Mouse (Mus musculus) heart, embryonic 14.5 days (tissue): ENCODE measurements around the gene Inca1. TPM values are rescaled to one million over a fixed set of nuclear protein-coding genes. Genes with fewer than 3 reads are reported as not detected.

Experiments
- microRNA-seq: library from miRNA; unstranded; fragments of <30 nt; microRNA quantifications from one replicate; pipeline ENCODE4, GENCODE M21; 2016
- polyA plus RNA-seq: library from polyadenylated mRNA; unstranded; fragments of >200 nt; fragmentation: Nextera tagmentation; extraction: Ambion mirVana; gene quantifications from 2 replicates; pipeline ENCODE4 v1.2.1, GENCODE M21; 2014

Inca1 gene
- polyA plus RNA-seq, 1 experiment from 2014 or later = 2.7 TPM

Small RNA genes within 50 kb of the gene (microRNA-seq; reads per million reads assigned to microRNA genes)
- not detected for gene Mir6925

Other genes starting within 250 kb of the Inca1 start
- gene Med11, start 248.2 kb downstream of the Inca1 start, polyA plus RNA-seq = 25.1 and 26.8 TPM in 2 replicates
- gene Zmynd15, start 240.7 kb downstream of the Inca1 start, polyA plus RNA-seq = 0.95 and 2.0 TPM in 2 replicates
- gene Cxcl16, start 240.2 kb downstream of the Inca1 start, polyA plus RNA-seq = 9.4 and 10.3 TPM in 2 replicates
- gene Tm4sf5, start 194.9 kb downstream of the Inca1 start, polyA plus RNA-seq = 8.7 and 10.5 TPM in 2 replicates
- 0.32 and 0.43 TPM in 2 replicates for gene Vmo1, start 185.5 kb downstream of the Inca1 start, polyA plus RNA-seq
- gene Gltpd2, start 181.0 kb downstream of the Inca1 start, polyA plus RNA-seq = 0.27 and 0.49 TPM in 2 replicates
- 625 and 657 TPM in 2 replicates for gene Psmb6, start 174.8 kb downstream of the Inca1 start, polyA plus RNA-seq
- gene Gm40193, start 167.2 kb downstream of the Inca1 start, polyA plus RNA-seq = not detected in 2 replicates
- gene Pld2, start 160.1 kb downstream of the Inca1 start, polyA plus RNA-seq = 11.1 and 11.7 TPM in 2 replicates
- gene Mink1, start 137.3 kb downstream of the Inca1 start, polyA plus RNA-seq = 12.7 and 13.2 TPM in 2 replicates
- not detected in 2 replicates for gene 4930544D05Rik, start 84.3 kb downstream of the Inca1 start, polyA plus RNA-seq
- not detected in 2 replicates for gene Chrne, start 80.9 kb downstream of the Inca1 start, polyA plus RNA-seq
- gene Gp1ba, start 61.0 kb downstream of the Inca1 start, polyA plus RNA-seq = 0.74 and 1.2 TPM in 2 replicates
- gene Rnf167, start 52.9 kb downstream of the Inca1 start, polyA plus RNA-seq = 73.2 and 75.9 TPM in 2 replicates
- gene Slc25a11, start 52.7 kb downstream of the Inca1 start, polyA plus RNA-seq = 290 and 303 TPM in 2 replicates
- gene Pfn1, start 45.5 kb downstream of the Inca1 start, polyA plus RNA-seq = 1,353 and 1,384 TPM in 2 replicates
- 468 and 495 TPM in 2 replicates for gene Eno3, start 43.0 kb downstream of the Inca1 start, polyA plus RNA-seq
- 177 TPM in 2 replicates for gene Spag7, start 30.7 kb downstream of the Inca1 start, polyA plus RNA-seq
- gene Camta2, start 12.1 kb downstream of the Inca1 start, polyA plus RNA-seq = 13.7 and 13.8 TPM in 2 replicates
- gene Kif1c, start 393 bp upstream of the Inca1 start, polyA plus RNA-seq = 13.9 and 18.9 TPM in 2 replicates
- gene Zfp3, start 64.1 kb upstream of the Inca1 start, polyA plus RNA-seq = 9.3 and 9.9 TPM in 2 replicates
- 0.50 and 0.62 TPM in 2 replicates for gene Scimp, start 112.4 kb upstream of the Inca1 start, polyA plus RNA-seq
- 27.6 and 27.7 TPM in 2 replicates for gene Rabep1, start 144.6 kb upstream of the Inca1 start, polyA plus RNA-seq